Mouse (Mus musculus): ENCODE measurements around the gene Slc44a1.

Gene Slc44a1

GRCm38 (mm10) chr4:53539929-53540328 is 99.7 kb downstream of the Slc44a1 start:
- peak; percentile 55 for DNase-seq

- DNase-seq: no peak
Measured at GRCm38 (mm10) chr4:53543421-53543820, 103.2 kb downstream of the Slc44a1 start.

- no peak for DNase-seq
Measured at GRCm38 (mm10) chr4:53544889-53545288, 104.7 kb downstream of the Slc44a1 start.

- DNase-seq: no peak
Measured at GRCm38 (mm10) chr4:53547381-53547780, 107.2 kb downstream of the Slc44a1 start.

GRCm38 (mm10) chr4:53549375-53549774 is 109.2 kb downstream of the Slc44a1 start:
- no peak for DNase-seq

- no peak for DNase-seq
Measured at GRCm38 (mm10) chr4:53564618-53565017, 124.4 kb downstream of the Slc44a1 start.

- no peak for DNase-seq
Measured at GRCm38 (mm10) chr4:53567065-53567464, 126.9 kb downstream of the Slc44a1 start.

GRCm38 (mm10) chr4:53575558-53575957 is 135.3 kb downstream of the Slc44a1 start:
- no peak for DNase-seq

- DNase-seq: no peak
Measured at GRCm38 (mm10) chr4:53587676-53588075, 147.5 kb downstream of the Slc44a1 start.

GRCm38 (mm10) chr4:53588936-53589335 is 148.7 kb downstream of the Slc44a1 start:
- DNase-seq: no peak

- no peak for DNase-seq
Measured at GRCm38 (mm10) chr4:53589466-53589865, 149.3 kb downstream of the Slc44a1 start.

GRCm38 (mm10) chr4:53590163-53590562 is 149.9 kb downstream of the Slc44a1 start:
- DNase-seq: no peak

GRCm38 (mm10) chr4:53590691-53591447 is 150.7 kb downstream of the Slc44a1 start:
- DNase-seq: no peak

GRCm38 (mm10) chr4:53591536-53591935 is 151.3 kb downstream of the Slc44a1 start:
- no peak for DNase-seq

GRCm38 (mm10) chr4:53591941-53592340 is 151.7 kb downstream of the Slc44a1 start:
- DNase-seq: no peak

- DNase-seq: no peak
Measured at GRCm38 (mm10) chr4:53592386-53592785, 152.2 kb downstream of the Slc44a1 start.

GRCm38 (mm10) chr4:53594204-53594603 is 154.0 kb downstream of the Slc44a1 start:
- DNase-seq: peak; percentile 62

- DNase-seq: no peak
Measured at GRCm38 (mm10) chr4:53595246-53596062, 155.2 kb downstream of the Slc44a1 start.

GRCm38 (mm10) chr4:53596063-53596895 is 156.1 kb downstream of the Slc44a1 start:
- no peak for DNase-seq

GRCm38 (mm10) chr4:53600462-53600861 is 160.2 kb downstream of the Slc44a1 start:
- DNase-seq: no peak

GRCm38 (mm10) chr4:53614576-53615225 is 174.5 kb downstream of the Slc44a1 start:
- DNase-seq: no peak

GRCm38 (mm10) chr4:53617968-53618367 is 177.8 kb downstream of the Slc44a1 start:
- DNase-seq: no peak

GRCm38 (mm10) chr4:53620104-53620503 is 179.9 kb downstream of the Slc44a1 start:
- no peak for DNase-seq

Measured in right cerebral cortex, adult 18-20 months (tissue).